Mouse (Mus musculus) stomach, postnatal 0 days (tissue): ENCODE measurements around the gene Prkg1. TPM values are rescaled to one million over a fixed set of nuclear protein-coding genes. Genes with fewer than 3 reads are reported as not detected.
"Not testable (repeated sequence)": the region's sequence is repeated elsewhere in the genome, so short reads cannot be mapped to it uniquely, and the experiment has no call there.

ENCODE experiments used
- ATAC-seq: fragments of 200-750 bp; cut with Nextera tagmentation; 2 replicates; pipeline ENCODE4 v1.8.0; 2017; ENCODE audit not compliant: low FRiP score, low TSS enrichment
- DNase-seq: peaks from one replicate; pipeline ENCODE4 v3.0.0-alpha.2; 2016; ENCODE audit warnings: low spot score
- H3K27ac ChIP-seq: fragments of 300-500 bp; sonication (generic); replicated peaks from 2 replicates; pipeline ENCODE4 v1.5.1; 2014; ENCODE audit warnings: mild to moderate bottlenecking, control low read depth
- H3K27me3 ChIP-seq: fragments of 300-500 bp; sonication (generic); 2 replicates; pipeline ENCODE4 v1.6.1; 2014; ENCODE audit warnings: low read length; ENCODE audit not compliant: control insufficient read depth, insufficient read depth
- H3K36me3 ChIP-seq: fragments of 300-500 bp; sonication (generic); 2 replicates; pipeline ENCODE4 v1.6.1; 2014; ENCODE audit warnings: low read length, mixed read lengths; ENCODE audit not compliant: control insufficient read depth, insufficient read depth
- H3K4me1 ChIP-seq: fragments of 300-500 bp; sonication (generic); replicated peaks from 2 replicates; pipeline ENCODE4 v1.6.1; 2014; ENCODE audit warnings: antibody characterized with exemption; ENCODE audit not compliant: control insufficient read depth, insufficient read depth
- H3K4me2 ChIP-seq: fragments of 300-500 bp; sonication (generic); replicated peaks from 2 replicates; pipeline ENCODE4 v1.6.1; 2014; ENCODE audit warnings: low read depth, mild to moderate bottlenecking, control low read depth, moderate library complexity
- H3K4me3 ChIP-seq: fragments of 300-500 bp; sonication (generic); 2 replicates; pipeline ENCODE4 v1.5.1; 2014; ENCODE audit warnings: low read depth, low read length, control low read depth
- H3K9ac ChIP-seq: fragments of 300-500 bp; sonication (generic); 2 replicates; pipeline ENCODE4 v1.6.1; 2014; ENCODE audit warnings: mild to moderate bottlenecking, low read length, control low read depth, mixed read lengths
- H3K9me3 ChIP-seq: fragments of 300-500 bp; sonication (generic); 2 replicates; pipeline ENCODE4 v1.6.1; 2016; ENCODE audit warnings: low read length; ENCODE audit not compliant: control insufficient read depth
- CTCF ChIP-seq: IDR thresholded peaks from 2 replicates; pipeline ENCODE4 v1.5.1; 2016; ENCODE audit warnings: antibody characterized with exemption, low read depth, mild to moderate bottlenecking, moderate library complexity
- EP300 ChIP-seq: optimal IDR thresholded peaks from 2 replicates; pipeline ENCODE3; 2016; ENCODE audit warnings: antibody characterized with exemption
- WGBS: fragments of 180-500 bp; shearing (Covaris S2); extraction: QIAGEN DNeasy Blood & Tissue Kit; methylation state at CpG from one replicate; pipeline ENCODE4 v1.1.7; 2014; 5-methylcytosine and 5-hydroxymethylcytosine counted together
- polyA plus RNA-seq: library from polyadenylated mRNA; unstranded; fragments of >200 nt; fragmentation: Nextera tagmentation; extraction: Ambion mirVana; gene quantifications from 2 replicates; pipeline ENCODE4 v1.2.1, GENCODE M21; 2015

Prkg1 gene
- polyA plus RNA-seq, 1 experiment from 2014 or later, result 6.4 TPM

- H3K4me2 ChIP-seq, result no peak overlapping the region
- no peak for DNase-seq
- WGBS, result 42% methylated on average over 3 of the region's 3 CpGs
- no peak overlapping the region for H3K27ac ChIP-seq
- no peaks in the 10 kb centered on the region for H3K9me3 ChIP-seq
- H3K4me1 ChIP-seq, result no peaks in the 10 kb centered on the region
- H3K4me3 ChIP-seq, result no peak overlapping the region
- TF ChIP-seq EP300, result no peak
- no peak for TF ChIP-seq CTCF
- no peaks in the 10 kb centered on the region for H3K36me3 ChIP-seq
- ATAC-seq, result no peak
- H3K9ac ChIP-seq, result no peak overlapping the region
- no peaks in the 10 kb centered on the region for H3K27me3 ChIP-seq
Observed at GRCm38 (mm10) chr19:31361161-31361560, 403.7 kb downstream of the Prkg1 start.

GRCm38 (mm10) chr19:31354959-31355358 lies 409.9 kb downstream of the Prkg1 start:
- Histone ChIP-seq H3K4me2 (no peak overlapping the region), H3K36me3 (no peaks in the 10 kb centered on the region), H3K9me3 (no peaks in the 10 kb centered on the region), H3K27me3 (no peaks in the 10 kb centered on the region), H3K4me3 (no peak overlapping the region), H3K4me1 (no peaks in the 10 kb centered on the region; the same call in 1 of the 2 replicates), H3K9ac (no peak overlapping the region), H3K27ac (no peak overlapping the region)
- DNase-seq, result no peak
- WGBS, result 53% methylated on average over 1 of the region's 1 CpGs
- ATAC-seq, result no peak
- TF ChIP-seq EP300 (no peak), CTCF (no peak)

- not testable (repeated sequence) for H3K4me1 ChIP-seq, H3K9ac ChIP-seq, H3K27me3 ChIP-seq, H3K36me3 ChIP-seq, H3K4me2 ChIP-seq, ATAC-seq, H3K4me3 ChIP-seq, DNase-seq, H3K9me3 ChIP-seq, H3K27ac ChIP-seq
Observed at GRCm38 (mm10) chr19:31352784-31353183, 412.0 kb downstream of the Prkg1 start.

- WGBS, result 65% methylated on average over 3 of the region's 3 CpGs
- no peak for DNase-seq
- H3K27me3 ChIP-seq, result no peaks in the 10 kb centered on the region
- H3K9ac ChIP-seq, result no peak overlapping the region
- no peaks in the 10 kb centered on the region; the same call in 1 of the 2 replicates for H3K4me1 ChIP-seq
- H3K27ac ChIP-seq, result no peak overlapping the region
- no peaks in the 10 kb centered on the region for H3K36me3 ChIP-seq
- no peak overlapping the region for H3K4me3 ChIP-seq
- H3K9me3 ChIP-seq, result no peaks in the 10 kb centered on the region
- ATAC-seq, result no peak
- no peak overlapping the region for H3K4me2 ChIP-seq
- no peak for TF ChIP-seq EP300
Observed at GRCm38 (mm10) chr19:31351796-31352195, 413.0 kb downstream of the Prkg1 start.

- no peak overlapping the region for H3K27ac ChIP-seq
- H3K36me3 ChIP-seq, result no peaks in the 10 kb centered on the region
- H3K4me3 ChIP-seq, result no peak overlapping the region
- H3K4me1 ChIP-seq, result no peaks in the 10 kb centered on the region
- H3K9ac ChIP-seq, result no peak overlapping the region
- WGBS, result 29% methylated on average over 4 of the region's 4 CpGs
- DNase-seq, result peak; percentile 38
- no peak for ATAC-seq
- no peak overlapping the region for H3K4me2 ChIP-seq
- no peak for TF ChIP-seq EP300
- TF ChIP-seq CTCF, result peak; percentile 87
- no peaks in the 10 kb centered on the region for H3K27me3 ChIP-seq
- H3K9me3 ChIP-seq, result no peaks in the 10 kb centered on the region
Observed at GRCm38 (mm10) chr19:31342150-31342549, 422.7 kb downstream of the Prkg1 start.

DNA sequence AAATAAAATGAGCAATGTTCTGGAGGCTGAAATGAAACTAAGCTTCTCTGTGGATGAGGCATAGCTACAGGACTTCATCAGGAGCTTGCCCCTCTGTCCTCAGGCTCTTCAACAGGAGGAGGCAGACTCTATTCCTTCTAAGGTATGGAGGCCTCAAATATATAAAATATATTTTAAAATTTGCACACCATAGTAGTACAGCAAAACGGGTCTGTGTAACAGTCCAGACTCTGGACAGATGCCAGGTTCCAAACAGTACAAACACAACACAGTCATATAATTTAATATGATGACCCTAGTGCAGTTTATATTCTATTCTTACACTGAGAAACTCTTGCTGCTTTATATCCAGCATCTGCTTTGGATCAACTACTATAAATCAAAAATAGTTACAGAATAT lies 423.9 kb downstream of the Prkg1 start:
- Histone ChIP-seq H3K4me2 (no peak overlapping the region), H3K9ac (no peak overlapping the region), H3K27ac (no peak overlapping the region), H3K4me1 (no peaks in the 10 kb centered on the region), H3K4me3 (no peak overlapping the region), H3K9me3 (no peaks in the 10 kb centered on the region), H3K27me3 (no peaks in the 10 kb centered on the region), H3K36me3 (no peaks in the 10 kb centered on the region)
- ATAC-seq (no peak), DNase-seq (no peak)
- WGBS, result 39% methylated on average over 1 of the region's 1 CpGs
- TF ChIP-seq CTCF (no peak), EP300 (no peak)
